Mouse (Mus musculus): Measurements from ENCODE around the gene Afmid. TPM values are rescaled to one million over a fixed set of nuclear protein-coding genes. Genes with fewer than 3 reads are reported as not detected.

Afmid gene
- polyA plus RNA-seq, 1 experiment from 2014 or later: 2.3 TPM

- Histone ChIP-seq H3K4me3 (ENCODE audit: low read depth, low read length) (no peak overlapping the region), H3K9ac (ENCODE audit: low read length) (no peak overlapping the region), H3K9me3 (ENCODE audit: control insufficient read depth, low read length) (no peaks in the 10 kb centered on the region), H3K27ac (ENCODE audit: low read depth, low read length) (no peak overlapping the region), H3K4me1 (ENCODE audit: control insufficient read depth, insufficient read depth, low read length) (no peaks in the 10 kb centered on the region), H3K36me3 (ENCODE audit: control insufficient read depth, insufficient read depth, low read length) (no peaks in the 10 kb centered on the region), H3K27me3 (ENCODE audit: control insufficient read depth, insufficient read depth, low read length) (0 out of 2 replicates have a peak, but pooled peaks cover 4% of the 10 kb centered on the region), H3K4me2 (ENCODE audit: low read depth) (peak overlapping the region; percentile 14; the same call in 1 of the 2 replicates)
- DNase-seq (ENCODE audit: low spot score) (no peak), ATAC-seq (ENCODE audit: insufficient read depth, low FRiP score, low TSS enrichment) (0 out of 2 replicates have a peak, but pooled peaks have one; percentile 27)
- WGBS: 32% methylated on average over 22 of the region's 23 CpGs
Measured at GRCm38 (mm10) chr11:117790703-117791440, 34.9 kb upstream of the Afmid start.

GRCm38 (mm10) chr11:117791441-117791761 lies 34.3 kb upstream of the Afmid start:
- Histone ChIP-seq H3K36me3 (ENCODE audit: control insufficient read depth, insufficient read depth, low read length) (no peaks in the 10 kb centered on the region), H3K27me3 (ENCODE audit: control insufficient read depth, insufficient read depth, low read length) (0 out of 2 replicates have a peak, but pooled peaks cover 4% of the 10 kb centered on the region), H3K4me2 (ENCODE audit: low read depth) (no peak overlapping the region), H3K9ac (ENCODE audit: low read length) (no peak overlapping the region), H3K9me3 (ENCODE audit: control insufficient read depth, low read length) (no peaks in the 10 kb centered on the region), H3K4me3 (ENCODE audit: low read depth, low read length) (no peak overlapping the region), H3K4me1 (ENCODE audit: control insufficient read depth, insufficient read depth, low read length) (no peaks in the 10 kb centered on the region), H3K27ac (ENCODE audit: low read depth, low read length) (no peak overlapping the region)
- no peak for ATAC-seq (ENCODE audit: insufficient read depth, low FRiP score, low TSS enrichment)
- 83% methylated on average over 9 of the region's 9 CpGs for WGBS
- no peak for DNase-seq (ENCODE audit: low spot score)

- no peak for DNase-seq (ENCODE audit: low spot score)
- Histone ChIP-seq H3K4me3 (ENCODE audit: low read depth, low read length) (no peak overlapping the region), H3K9me3 (ENCODE audit: control insufficient read depth, low read length) (no peaks in the 10 kb centered on the region), H3K4me2 (ENCODE audit: low read depth) (peak overlapping the region; percentile 20; the same call in 1 of the 2 replicates), H3K4me1 (ENCODE audit: control insufficient read depth, insufficient read depth, low read length) (no peaks in the 10 kb centered on the region), H3K9ac (ENCODE audit: low read length) (no peak overlapping the region), H3K27ac (ENCODE audit: low read depth, low read length) (no peak overlapping the region), H3K36me3 (ENCODE audit: control insufficient read depth, insufficient read depth, low read length) (no peaks in the 10 kb centered on the region), H3K27me3 (ENCODE audit: control insufficient read depth, insufficient read depth, low read length) (0 out of 2 replicates have a peak, but pooled peaks cover 4% of the 10 kb centered on the region)
- no peak for ATAC-seq (ENCODE audit: insufficient read depth, low FRiP score, low TSS enrichment)
- 6% methylated on average over 22 of the region's 22 CpGs for WGBS
Measured at GRCm38 (mm10) chr11:117792281-117792888, 33.3 kb upstream of the Afmid start.

GRCm38 (mm10) chr11:117794035-117794551 lies 31.6 kb upstream of the Afmid start:
- ATAC-seq (ENCODE audit: insufficient read depth, low FRiP score, low TSS enrichment) (no peak), DNase-seq (ENCODE audit: low spot score) (no peak)
- H3K4me2 ChIP-seq (ENCODE audit: low read depth): no peak overlapping the region
- no peak overlapping the region for H3K9ac ChIP-seq (ENCODE audit: low read length)
- no peaks in the 10 kb centered on the region for H3K4me1 ChIP-seq (ENCODE audit: control insufficient read depth, insufficient read depth, low read length)
- H3K27me3 ChIP-seq (ENCODE audit: control insufficient read depth, insufficient read depth, low read length): 0 out of 2 replicates have a peak, but pooled peaks cover 4% of the 10 kb centered on the region
- H3K4me3 ChIP-seq (ENCODE audit: low read depth, low read length): no peak overlapping the region
- 52% methylated on average over 4 of the region's 4 CpGs for WGBS
- no peaks in the 10 kb centered on the region for H3K9me3 ChIP-seq (ENCODE audit: control insufficient read depth, low read length)
- no peaks in the 10 kb centered on the region for H3K36me3 ChIP-seq (ENCODE audit: control insufficient read depth, insufficient read depth, low read length)
- H3K27ac ChIP-seq (ENCODE audit: low read depth, low read length): no peak overlapping the region

- H3K4me1 ChIP-seq (ENCODE audit: control insufficient read depth, insufficient read depth, low read length): no peaks in the 10 kb centered on the region
- WGBS: 42% methylated on average over 5 of the region's 5 CpGs
- H3K9ac ChIP-seq (ENCODE audit: low read length): no peak overlapping the region
- no peak overlapping the region for H3K4me3 ChIP-seq (ENCODE audit: low read depth, low read length)
- no peaks in the 10 kb centered on the region for H3K27me3 ChIP-seq (ENCODE audit: control insufficient read depth, insufficient read depth, low read length)
- no peak overlapping the region for H3K4me2 ChIP-seq (ENCODE audit: low read depth)
- no peak overlapping the region for H3K27ac ChIP-seq (ENCODE audit: low read depth, low read length)
- no peak for DNase-seq (ENCODE audit: low spot score)
- H3K36me3 ChIP-seq (ENCODE audit: control insufficient read depth, insufficient read depth, low read length): no peaks in the 10 kb centered on the region
- H3K9me3 ChIP-seq (ENCODE audit: control insufficient read depth, low read length): no peaks in the 10 kb centered on the region
- no peak for ATAC-seq (ENCODE audit: insufficient read depth, low FRiP score, low TSS enrichment)
Measured at GRCm38 (mm10) chr11:117796954-117797353, 28.8 kb upstream of the Afmid start.

- DNase-seq (ENCODE audit: low spot score): no peak
- no peaks in the 10 kb centered on the region for H3K4me1 ChIP-seq (ENCODE audit: control insufficient read depth, insufficient read depth, low read length)
- H3K4me2 ChIP-seq (ENCODE audit: low read depth): no peak within 1 kb of the TSS
- WGBS: 67% methylated on average over 9 of the region's 9 CpGs
- H3K9me3 ChIP-seq (ENCODE audit: control insufficient read depth, low read length): no peaks in the 10 kb centered on the region
- H3K27ac ChIP-seq (ENCODE audit: low read depth, low read length): no peak within 1 kb of the TSS
- no peak for ATAC-seq (ENCODE audit: insufficient read depth, low FRiP score, low TSS enrichment)
- H3K9ac ChIP-seq (ENCODE audit: low read length): no peak within 1 kb of the TSS
- no peaks in the 10 kb centered on the region for H3K36me3 ChIP-seq (ENCODE audit: control insufficient read depth, insufficient read depth, low read length)
- no peak within 1 kb of the TSS for H3K4me3 ChIP-seq (ENCODE audit: low read depth, low read length)
- no peaks in the 10 kb centered on the region for H3K27me3 ChIP-seq (ENCODE audit: control insufficient read depth, insufficient read depth, low read length)
Measured at GRCm38 (mm10) chr11:117797511-117798159, 28.1 kb upstream of the Afmid start, which contains the start of gene 6030468B19Rik. Gene 6030468B19Rik, plus strand, starts transcription at chr11:117797660.

- DNase-seq (ENCODE audit: low spot score): no peak
- Histone ChIP-seq H3K27me3 (ENCODE audit: control insufficient read depth, insufficient read depth, low read length) (no peaks in the 10 kb centered on the region), H3K4me1 (ENCODE audit: control insufficient read depth, insufficient read depth, low read length) (no peaks in the 10 kb centered on the region), H3K4me2 (ENCODE audit: low read depth) (no peak overlapping the region), H3K9ac (ENCODE audit: low read length) (no peak overlapping the region), H3K4me3 (ENCODE audit: low read depth, low read length) (no peak overlapping the region), H3K9me3 (ENCODE audit: control insufficient read depth, low read length) (no peaks in the 10 kb centered on the region), H3K36me3 (ENCODE audit: control insufficient read depth, insufficient read depth, low read length) (no peaks in the 10 kb centered on the region), H3K27ac (ENCODE audit: low read depth, low read length) (no peak overlapping the region)
- ATAC-seq (ENCODE audit: insufficient read depth, low FRiP score, low TSS enrichment): no peak
- 45% methylated on average over 2 of the region's 2 CpGs for WGBS
Measured at GRCm38 (mm10) chr11:117798160-117798541, 27.6 kb upstream of the Afmid start.

GRCm38 (mm10) chr11:117799174-117799573 lies 26.6 kb upstream of the Afmid start:
- no peak for ATAC-seq (ENCODE audit: insufficient read depth, low FRiP score, low TSS enrichment)
- H3K27me3 ChIP-seq (ENCODE audit: control insufficient read depth, insufficient read depth, low read length): no peaks in the 10 kb centered on the region
- 60% methylated on average over 5 of the region's 5 CpGs for WGBS

More at GRCm38 (mm10) chr11:117799174-117799573, 26.6 kb upstream of the Afmid start:
- Histone ChIP-seq H3K9me3 (ENCODE audit: control insufficient read depth, low read length) (no peaks in the 10 kb centered on the region), H3K4me2 (ENCODE audit: low read depth) (no peak overlapping the region), H3K36me3 (ENCODE audit: control insufficient read depth, insufficient read depth, low read length) (no peaks in the 10 kb centered on the region), H3K9ac (ENCODE audit: low read length) (no peak overlapping the region), H3K4me3 (ENCODE audit: low read depth, low read length) (no peak overlapping the region), H3K27ac (ENCODE audit: low read depth, low read length) (no peak overlapping the region), H3K4me1 (ENCODE audit: control insufficient read depth, insufficient read depth, low read length) (no peaks in the 10 kb centered on the region)
- no peak for DNase-seq (ENCODE audit: low spot score)

Measured in neural tube, embryonic 11.5 days (tissue).